ENCODE assay signal across 15 mouse cellular contexts in genomic region chr3:13242532-13242931, GRCm38 (mm10).
DNase-seq lines count a peak whose midpoint lies in the region.
"Had no signal": no experiment of that assay in that cellular context is flagged by ENCODE, and none has a peak within 500 bp of the region (broad histone marks: within the 10 kb centered on the region; RNA-seq: fewer than 3 reads in every experiment).

No protein-coding gene starts in this region.

- peak; percentile 40 to 59 for DNase-seq in right cerebral cortex, adult 2 months (ENCODE audit: low spot score in 2 of 2)
- DNase-seq in right cerebral cortex, postnatal 10 days (ENCODE audit: low spot score in 2 of 2): no peak
- DNase-seq in frontal cortex, adult 2 months (ENCODE audit: extremely low spot score in 1 of 2, low spot score in 1 of 2): peak; percentile 63 to 74
- peak; percentile 19 to 28 for DNase-seq in left cerebral cortex, postnatal 14 days (ENCODE audit: low spot score in 2 of 2)
- DNase-seq in Muller cell, postnatal 12 days (ENCODE audit: inconsistent ontology term): no peak
- no peak for DNase-seq in embryo, embryonic 10 days (ENCODE audit: low spot score)
- DNase-seq in heart, adult 8-10 months (ENCODE audit: low spot score): no peak
- DNase-seq: adrenal gland, adult 8-10 months; adrenal gland, postnatal 36 days; cerebellum, adult 11 months; cerebellum, adult 8-10 months; cerebellum, postnatal 14 days; gastrocnemius, postnatal 36 days; heart, adult 18-20 months; heart, postnatal 14 days had no signal

- intact Hi-C loops in left cerebral cortex, postnatal 14 days (cut with DNase I): no loop called here

Comparison
In these comparisons a context has a peak if more than half of its experiments do, and no peak if none do; other contexts are left out.
1. DNase-seq: peak in right cerebral cortex, adult 2 months (2 of 2), frontal cortex, adult 2 months (2 of 2) and left cerebral cortex, postnatal 14 days (2 of 2); none in right cerebral cortex, postnatal 10 days (0 of 2), Muller cell, postnatal 12 days (single experiment), embryo, embryonic 10 days (single experiment) and heart, adult 8-10 months (single experiment).